Mouse (Mus musculus): ENCODE data around the gene Fabp1.

GRCm38 (mm10) chr6:71153486-71153885 is 46.1 kb upstream of the Fabp1 start:
- TF ChIP-seq CTCF (IDR thresholded peaks at IDR 0.05; ENCODE audit: low read depth, low read length) (no peak), GATA1 (IDR thresholded peaks at IDR 0.05; ENCODE audit: borderline replicate concordance, low read length) (no peak)

Measured in G1E (cell line).